Mouse (Mus musculus): ENCODE results near the gene Atrnl1. TPM values are rescaled to one million over a fixed set of nuclear protein-coding genes. Genes with fewer than 3 reads are reported as not detected.
"Not testable (repeated sequence)": the region's sequence is repeated elsewhere in the genome, so short reads cannot be mapped to it uniquely, and the experiment has no call there.

Gene Atrnl1
- polyA plus RNA-seq, 1 experiment from 2014 or later: 11.6 TPM

DNA sequence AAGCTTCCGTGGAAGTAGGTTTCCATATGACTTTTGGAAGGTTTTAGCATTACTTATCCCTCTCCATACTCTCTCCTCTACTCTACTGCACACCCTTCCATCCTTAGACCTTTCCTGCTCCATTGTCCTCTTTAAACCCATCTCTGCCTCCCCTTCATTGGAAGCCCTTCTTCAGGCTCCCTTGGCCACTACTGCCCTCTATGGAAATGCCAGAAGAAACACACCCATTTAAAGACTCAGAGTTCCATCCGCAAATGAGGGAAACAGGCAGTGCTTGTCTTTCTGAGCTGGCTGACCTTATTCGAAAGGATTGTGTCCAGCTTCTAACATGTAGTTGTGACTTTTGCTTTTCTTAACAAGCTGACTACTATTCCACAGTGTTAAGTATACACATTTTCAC, 81.7 kb downstream of the Atrnl1 start:
- DNase-seq (no peak), ATAC-seq (ENCODE audit: low FRiP score, low TSS enrichment) (no peak)
- Histone ChIP-seq H3K27me3 (ENCODE audit: control insufficient read depth, insufficient read depth, low read length) (no peaks in the 10 kb centered on the region), H3K4me1 (ENCODE audit: control insufficient read depth, insufficient read depth, low read length) (no peaks in the 10 kb centered on the region), H3K9ac (replicated peaks; ENCODE audit: low read length) (no peak overlapping the region), H3K9me3 (ENCODE audit: control insufficient read depth, low read length) (no peaks in the 10 kb centered on the region), H3K27ac (replicated peaks; ENCODE audit: low read depth, low read length) (no peak overlapping the region), H3K4me2 (ENCODE audit: low read length) (no peak overlapping the region), H3K36me3 (ENCODE audit: control insufficient read depth, insufficient read depth, low read length) (peaks cover 36% of the 10 kb centered on the region), H3K4me3 (replicated peaks; ENCODE audit: low read depth, low read length) (no peak overlapping the region)
- 85% methylated on average over 3 of the region's 3 CpGs for WGBS

GRCm38 (mm10) chr19:57696781-57697180, 85.9 kb downstream of the Atrnl1 start:
- not testable (repeated sequence) for H3K4me2 ChIP-seq (ENCODE audit: low read length); H3K4me1 ChIP-seq (ENCODE audit: control insufficient read depth, insufficient read depth, low read length); DNase-seq; H3K9ac ChIP-seq (replicated peaks; ENCODE audit: low read length); H3K27ac ChIP-seq (replicated peaks; ENCODE audit: low read depth, low read length); H3K9me3 ChIP-seq (ENCODE audit: control insufficient read depth, low read length); H3K27me3 ChIP-seq (ENCODE audit: control insufficient read depth, insufficient read depth, low read length); ATAC-seq (ENCODE audit: low FRiP score, low TSS enrichment); H3K4me3 ChIP-seq (replicated peaks; ENCODE audit: low read depth, low read length)
- 95% methylated on average over 5 of the region's 5 CpGs for WGBS
- H3K36me3 ChIP-seq (ENCODE audit: control insufficient read depth, insufficient read depth, low read length): peaks cover 33% of the 10 kb centered on the region

- no peak for ATAC-seq (ENCODE audit: low FRiP score, low TSS enrichment)
- Histone ChIP-seq H3K9me3 (ENCODE audit: control insufficient read depth, low read length) (no peaks in the 10 kb centered on the region), H3K27me3 (ENCODE audit: control insufficient read depth, insufficient read depth, low read length) (no peaks in the 10 kb centered on the region), H3K4me3 (replicated peaks; ENCODE audit: low read depth, low read length) (no peak overlapping the region), H3K27ac (replicated peaks; ENCODE audit: low read depth, low read length) (no peak overlapping the region), H3K9ac (replicated peaks; ENCODE audit: low read length) (no peak overlapping the region), H3K4me1 (ENCODE audit: control insufficient read depth, insufficient read depth, low read length) (no peaks in the 10 kb centered on the region), H3K36me3 (ENCODE audit: control insufficient read depth, insufficient read depth, low read length) (peaks cover 27% of the 10 kb centered on the region), H3K4me2 (ENCODE audit: low read length) (no peak overlapping the region)
- no peak for DNase-seq
- WGBS: 77% methylated on average over 5 of the region's 5 CpGs
Measured at GRCm38 (mm10) chr19:57713138-57713537, 102.3 kb downstream of the Atrnl1 start.

- Histone ChIP-seq H3K36me3 (ENCODE audit: control insufficient read depth, insufficient read depth, low read length) (0 out of 2 replicates have a peak, but pooled peaks cover 3% of the 10 kb centered on the region), H3K4me2 (ENCODE audit: low read length) (no peak overlapping the region), H3K9me3 (ENCODE audit: control insufficient read depth, low read length) (no peaks in the 10 kb centered on the region), H3K9ac (replicated peaks; ENCODE audit: low read length) (no peak overlapping the region), H3K27ac (replicated peaks; ENCODE audit: low read depth, low read length) (0 out of 2 replicates have a peak overlapping the region, but pooled peaks have one; percentile 41), H3K27me3 (ENCODE audit: control insufficient read depth, insufficient read depth, low read length) (no peaks in the 10 kb centered on the region), H3K4me1 (ENCODE audit: control insufficient read depth, insufficient read depth, low read length) (no peaks in the 10 kb centered on the region), H3K4me3 (replicated peaks; ENCODE audit: low read depth, low read length) (no peak overlapping the region)
- DNase-seq: no peak
- 79% methylated on average over 6 of the region's 6 CpGs for WGBS
- ATAC-seq (ENCODE audit: low FRiP score, low TSS enrichment): no peak
Measured at GRCm38 (mm10) chr19:57724920-57725319, 114.1 kb downstream of the Atrnl1 start.

DNA sequence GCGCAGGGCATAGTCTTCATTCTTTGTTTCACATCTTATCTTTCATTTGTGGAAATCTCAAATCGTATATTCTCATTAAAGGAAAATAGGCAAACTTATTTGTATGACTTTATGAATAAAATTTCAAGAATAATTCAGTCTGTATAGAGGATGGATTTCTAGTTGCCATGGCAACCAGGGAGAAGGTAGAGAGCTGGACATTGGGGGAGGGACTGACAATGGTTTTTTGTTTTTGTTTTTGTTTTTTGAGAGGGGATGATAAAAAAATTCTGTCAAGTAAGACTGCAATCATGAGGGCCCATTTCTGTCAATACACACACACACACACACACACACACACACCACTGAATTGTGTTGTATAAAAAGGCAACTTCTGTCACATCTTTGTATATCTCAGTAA, 114.5 kb downstream of the Atrnl1 start:
- Histone ChIP-seq H3K9ac (replicated peaks; ENCODE audit: low read length) (no peak overlapping the region), H3K4me1 (ENCODE audit: control insufficient read depth, insufficient read depth, low read length) (no peaks in the 10 kb centered on the region), H3K36me3 (ENCODE audit: control insufficient read depth, insufficient read depth, low read length) (0 out of 2 replicates have a peak, but pooled peaks cover 3% of the 10 kb centered on the region), H3K4me3 (replicated peaks; ENCODE audit: low read depth, low read length) (no peak overlapping the region), H3K4me2 (ENCODE audit: low read length) (no peak overlapping the region), H3K27me3 (ENCODE audit: control insufficient read depth, insufficient read depth, low read length) (no peaks in the 10 kb centered on the region), H3K27ac (replicated peaks; ENCODE audit: low read depth, low read length) (0 out of 2 replicates have a peak overlapping the region, but pooled peaks have one; percentile 41), H3K9me3 (ENCODE audit: control insufficient read depth, low read length) (no peaks in the 10 kb centered on the region)
- ATAC-seq (ENCODE audit: low FRiP score, low TSS enrichment): no peak
- DNase-seq: peak; percentile 54
- WGBS: 92% methylated on average over 2 of the region's 2 CpGs

- 97% methylated on average over 4 of the region's 4 CpGs for WGBS
- Histone ChIP-seq H3K4me2 (ENCODE audit: low read length) (no peak overlapping the region), H3K9ac (replicated peaks; ENCODE audit: low read length) (no peak overlapping the region), H3K27me3 (ENCODE audit: control insufficient read depth, insufficient read depth, low read length) (no peaks in the 10 kb centered on the region), H3K27ac (replicated peaks; ENCODE audit: low read depth, low read length) (no peak overlapping the region), H3K36me3 (ENCODE audit: control insufficient read depth, insufficient read depth, low read length) (0 out of 2 replicates have a peak, but pooled peaks cover 3% of the 10 kb centered on the region), H3K9me3 (ENCODE audit: control insufficient read depth, low read length) (no peaks in the 10 kb centered on the region), H3K4me3 (replicated peaks; ENCODE audit: low read depth, low read length) (no peak overlapping the region), H3K4me1 (ENCODE audit: control insufficient read depth, insufficient read depth, low read length) (no peaks in the 10 kb centered on the region)
- DNase-seq (no peak), ATAC-seq (ENCODE audit: low FRiP score, low TSS enrichment) (no peak)
Measured at GRCm38 (mm10) chr19:57727009-57727408, 116.2 kb downstream of the Atrnl1 start.

GRCm38 (mm10) chr19:57737475-57737874, 126.6 kb downstream of the Atrnl1 start:
- no peaks in the 10 kb centered on the region for H3K27me3 ChIP-seq (ENCODE audit: control insufficient read depth, insufficient read depth, low read length)
- H3K9ac ChIP-seq (replicated peaks; ENCODE audit: low read length): no peak overlapping the region
- DNase-seq (no peak), ATAC-seq (ENCODE audit: low FRiP score, low TSS enrichment) (no peak)
- WGBS: 89% methylated on average over 3 of the region's 3 CpGs
- H3K4me1 ChIP-seq (ENCODE audit: control insufficient read depth, insufficient read depth, low read length): no peaks in the 10 kb centered on the region
- H3K27ac ChIP-seq (replicated peaks; ENCODE audit: low read depth, low read length): no peak overlapping the region
- H3K36me3 ChIP-seq (ENCODE audit: control insufficient read depth, insufficient read depth, low read length): peaks cover 25% of the 10 kb centered on the region
- no peak overlapping the region for H3K4me3 ChIP-seq (replicated peaks; ENCODE audit: low read depth, low read length)
- H3K9me3 ChIP-seq (ENCODE audit: control insufficient read depth, low read length): no peaks in the 10 kb centered on the region
- no peak overlapping the region for H3K4me2 ChIP-seq (ENCODE audit: low read length)

- Histone ChIP-seq H3K4me3 (replicated peaks; ENCODE audit: low read depth, low read length) (no peak overlapping the region), H3K27ac (replicated peaks; ENCODE audit: low read depth, low read length) (no peak overlapping the region), H3K9ac (replicated peaks; ENCODE audit: low read length) (no peak overlapping the region), H3K27me3 (ENCODE audit: control insufficient read depth, insufficient read depth, low read length) (no peaks in the 10 kb centered on the region), H3K4me2 (ENCODE audit: low read length) (no peak overlapping the region), H3K36me3 (ENCODE audit: control insufficient read depth, insufficient read depth, low read length) (peaks cover 11% of the 10 kb centered on the region; the same call in 1 of the 2 replicates), H3K4me1 (ENCODE audit: control insufficient read depth, insufficient read depth, low read length) (no peaks in the 10 kb centered on the region), H3K9me3 (ENCODE audit: control insufficient read depth, low read length) (no peaks in the 10 kb centered on the region)
- ATAC-seq (ENCODE audit: low FRiP score, low TSS enrichment) (no peak), DNase-seq (peak; percentile 84)
- WGBS: 63% methylated on average over 9 of the region's 9 CpGs
Measured at GRCm38 (mm10) chr19:57745579-57745978, 134.7 kb downstream of the Atrnl1 start.

DNA sequence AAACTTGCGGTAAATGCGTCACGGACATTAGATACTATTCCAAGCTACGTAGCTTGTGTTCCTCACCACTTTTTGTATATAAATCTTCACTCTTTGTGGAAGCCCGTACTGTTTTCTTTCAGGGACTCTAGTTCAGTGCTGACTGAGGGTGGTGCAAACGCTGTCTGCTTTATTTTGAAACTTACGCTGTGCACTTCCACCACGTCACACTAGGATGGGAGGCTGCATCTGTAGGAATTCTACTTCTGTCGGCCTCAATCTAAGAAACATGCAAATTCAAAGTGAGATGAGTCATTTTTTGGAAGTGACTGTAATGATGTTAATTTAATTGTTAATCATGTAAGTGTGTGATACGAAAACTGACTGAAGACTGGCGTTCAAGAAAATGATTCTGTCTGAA, 135.7 kb downstream of the Atrnl1 start:
- Histone ChIP-seq H3K27ac (replicated peaks; ENCODE audit: low read depth, low read length) (no peak overlapping the region), H3K9me3 (ENCODE audit: control insufficient read depth, low read length) (no peaks in the 10 kb centered on the region), H3K9ac (replicated peaks; ENCODE audit: low read length) (no peak overlapping the region), H3K4me1 (ENCODE audit: control insufficient read depth, insufficient read depth, low read length) (no peaks in the 10 kb centered on the region), H3K36me3 (ENCODE audit: control insufficient read depth, insufficient read depth, low read length) (0 out of 2 replicates have a peak, but pooled peaks cover 12% of the 10 kb centered on the region), H3K4me3 (replicated peaks; ENCODE audit: low read depth, low read length) (no peak overlapping the region), H3K4me2 (ENCODE audit: low read length) (no peak overlapping the region), H3K27me3 (ENCODE audit: control insufficient read depth, insufficient read depth, low read length) (no peaks in the 10 kb centered on the region)
- 87% methylated on average over 11 of the region's 11 CpGs for WGBS
- ATAC-seq (ENCODE audit: low FRiP score, low TSS enrichment): no peak
- no peak for DNase-seq
